Mouse (Mus musculus): ENCODE measurements at regions not wholly inside any gene's neighbourhood (a gene's known extent, or its start where the extent isn't known, plus 50 kb on each side); places are given as distances from the start of the nearest gene placed in this dataset.

DNA sequence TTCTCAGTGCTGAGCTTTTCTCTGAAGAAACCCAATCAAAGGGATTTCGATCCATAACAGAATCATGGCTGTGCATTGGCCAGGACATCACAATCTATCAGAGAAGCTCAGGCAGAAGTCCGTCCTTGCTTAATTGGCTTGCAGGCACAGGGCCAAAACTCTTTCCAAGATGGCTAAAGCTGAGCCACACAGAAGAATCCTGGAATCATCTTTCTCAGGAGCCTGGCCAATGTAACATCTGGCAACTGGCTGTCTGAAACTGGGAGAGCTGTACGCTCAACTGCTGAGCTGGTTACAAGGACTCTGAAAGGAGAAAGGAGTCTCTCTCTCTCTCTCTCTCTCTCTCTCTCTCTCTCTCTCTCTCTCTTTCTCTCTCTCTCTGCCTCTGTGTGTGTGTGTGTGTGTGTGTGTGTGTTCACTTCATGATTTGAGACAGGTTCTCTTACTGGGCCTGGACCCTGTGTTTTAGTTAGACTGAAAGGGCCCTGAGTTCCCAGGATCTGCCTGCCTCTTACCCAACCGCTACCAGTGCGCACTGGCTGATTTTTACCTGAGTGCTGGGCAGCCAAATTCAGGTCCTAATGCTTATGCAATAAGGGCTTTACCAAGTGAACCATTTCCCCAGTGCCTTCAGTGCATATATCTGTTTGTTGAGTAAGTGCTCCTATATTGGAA is 333.3 kb upstream of the Cwc22 start:
- TF ChIP-seq CTCF (IDR thresholded peaks at IDR 0.05; ENCODE audit: extremely low read depth, insufficient read depth, insufficient read length, insufficient replicate concordance) = no peak
- TF ChIP-seq POLR2A (IDR thresholded peaks at IDR 0.05; ENCODE audit: low read depth, low read length) = no peak

Measured in spleen, adult 2 months (tissue).